Mouse (Mus musculus): ENCODE measurements around the gene Ddx24. TPM values are rescaled to one million over a fixed set of nuclear protein-coding genes. Genes with fewer than 3 reads are reported as not detected.
"Not testable (repeated sequence)": the region's sequence is repeated elsewhere in the genome, so short reads cannot be mapped to it uniquely, and the experiment has no call there.

The Ddx24 gene
- 100 to 1,000 TPM; 172 to 173 TPM for total RNA-seq (2021)

DNA sequence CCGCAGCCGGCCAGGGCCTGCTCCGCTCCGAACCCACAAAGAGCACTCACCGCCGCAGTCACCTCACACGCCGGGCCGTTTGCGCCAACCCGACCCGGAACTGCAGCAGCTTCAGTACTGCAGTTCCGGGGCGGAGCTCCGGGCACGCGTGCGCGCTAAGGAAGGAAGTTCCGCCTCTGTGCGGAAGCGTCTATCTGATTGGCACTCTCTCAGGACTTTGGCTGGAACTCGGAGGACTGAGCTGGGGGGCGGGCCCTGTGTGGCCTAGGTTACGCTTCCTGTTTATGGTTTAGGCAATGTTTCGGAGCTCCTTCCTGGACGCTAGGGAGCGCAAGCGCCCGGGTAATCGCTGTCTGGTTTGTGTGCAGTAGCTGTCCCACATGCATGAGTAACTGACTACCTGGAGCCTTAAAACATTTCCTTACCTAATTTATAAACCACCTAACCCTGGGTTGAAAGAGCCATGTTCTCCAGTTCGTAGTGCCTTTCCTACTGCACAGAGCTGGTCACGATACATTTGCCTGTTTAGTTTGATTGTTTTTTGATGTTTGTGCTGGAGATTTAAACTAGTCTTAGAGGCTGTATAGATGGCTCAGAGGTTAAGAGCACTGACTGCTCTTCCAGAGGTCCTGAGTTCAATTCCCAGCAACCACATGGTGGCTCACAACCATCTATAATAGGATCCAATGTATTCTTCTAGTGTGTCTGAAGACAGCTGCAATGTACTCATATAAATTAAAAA, at the start of gene Ddx24:
Gene Ddx24, minus strand, starts transcription at position 102 of the 742 bp plus-strand sequence.
- intact Hi-C loops (cut with DNase I): loop anchor here (1.0 kb wide), 1 partner anchor 66 kb away; no protein-coding TSS in a partner anchor
- DNase-seq (ENCODE audit: extremely low spot score in 1 of 2, low spot score in 2 of 2): peak; percentile 98

DNA sequence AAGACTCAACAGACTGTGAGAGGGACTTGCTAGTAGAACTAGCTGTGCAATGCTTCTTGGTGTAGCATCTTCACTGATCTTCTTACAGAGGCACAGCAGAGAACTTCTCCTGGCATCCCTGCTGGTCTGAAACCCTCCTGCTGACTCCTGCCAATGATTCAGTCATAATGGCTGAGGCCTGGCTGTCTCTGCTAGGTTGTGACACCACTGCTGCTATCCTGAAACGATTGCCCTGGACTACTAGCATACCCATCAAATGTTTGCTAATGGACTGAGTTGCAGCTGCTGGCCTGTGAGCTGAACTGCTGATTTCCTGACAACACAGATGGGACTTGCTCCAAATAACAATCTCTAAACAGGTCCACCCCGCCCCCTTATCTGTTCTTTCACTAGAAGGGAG, 48.9 kb upstream of the Ddx24 start:
- intact Hi-C loops (cut with DNase I): no loop called here
- no peak for DNase-seq (ENCODE audit: extremely low spot score in 1 of 2, low spot score in 2 of 2)

DNA sequence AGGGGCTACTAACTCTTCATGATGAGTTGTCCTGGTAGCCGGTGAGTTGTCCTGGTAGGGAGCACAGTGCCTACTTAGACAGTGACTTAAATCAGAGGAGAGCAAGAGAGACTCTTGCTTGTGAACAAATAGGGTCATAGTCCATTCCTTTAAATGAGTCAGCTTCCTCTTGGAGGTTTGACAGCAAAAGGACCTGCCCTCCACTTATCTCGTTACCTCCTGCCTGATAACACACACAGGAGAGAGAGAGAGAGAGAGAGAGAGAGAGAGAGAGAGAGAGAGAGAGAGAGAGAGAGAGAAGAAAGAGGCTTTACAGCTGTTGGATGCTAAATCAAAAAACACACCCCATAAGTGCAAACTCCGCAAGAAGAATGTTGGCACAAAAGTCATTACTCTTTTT, 31.5 kb upstream of the Ddx24 start, which contains the start of gene Ifi27l2b:
Gene Ifi27l2b, minus strand, starts transcription at position 84 of the 400 bp plus-strand sequence.
- no peak for DNase-seq (ENCODE audit: extremely low spot score in 1 of 2, low spot score in 2 of 2)
- intact Hi-C loops (cut with DNase I): no loop called here

DNA sequence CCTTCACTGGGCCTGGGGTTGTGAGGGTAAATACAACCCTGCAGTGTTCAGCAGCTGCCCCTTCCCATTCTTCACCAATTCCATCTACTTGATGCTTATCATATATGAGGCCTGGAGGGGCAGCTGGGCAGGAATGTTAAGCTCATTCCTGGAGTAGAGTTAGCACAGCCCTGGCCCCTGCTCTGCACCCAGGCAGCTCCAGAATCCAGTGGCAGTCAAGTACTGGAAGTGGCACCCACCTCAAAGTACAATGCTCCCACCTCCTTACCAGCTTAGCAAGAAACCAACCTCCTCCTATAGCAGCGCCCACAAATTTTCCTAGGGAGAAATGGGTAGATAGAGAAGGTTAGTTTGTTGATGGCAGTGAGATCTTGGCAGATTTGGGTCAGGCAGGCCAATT, 31.1 kb upstream of the Ddx24 start:
- DNase-seq (ENCODE audit: extremely low spot score in 1 of 2, low spot score in 2 of 2); intact Hi-C loops (cut with DNase I): not testable (repeated sequence)

DNA sequence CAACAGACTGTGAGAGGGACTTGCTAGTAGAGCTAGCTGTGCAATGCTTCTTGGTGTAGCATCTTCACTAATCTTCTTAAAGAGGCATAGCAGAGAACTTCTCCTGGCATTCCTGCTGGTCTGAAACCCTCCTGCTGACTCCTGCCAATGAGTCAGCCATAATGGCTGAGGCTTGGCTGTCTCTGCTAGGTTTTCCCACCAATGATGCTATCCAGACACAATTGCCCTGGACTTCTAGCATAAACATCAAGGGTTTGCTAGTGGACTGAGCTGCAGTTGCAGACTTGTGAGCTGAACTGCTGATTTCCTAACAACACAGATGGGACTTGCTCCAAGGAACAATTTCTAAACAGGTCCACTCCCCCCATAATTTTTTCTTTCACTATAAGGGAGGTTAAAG, 27.7 kb upstream of the Ddx24 start:
- intact Hi-C loops (cut with DNase I): no loop called here
- no peak for DNase-seq (ENCODE audit: extremely low spot score in 1 of 2, low spot score in 2 of 2)

DNA sequence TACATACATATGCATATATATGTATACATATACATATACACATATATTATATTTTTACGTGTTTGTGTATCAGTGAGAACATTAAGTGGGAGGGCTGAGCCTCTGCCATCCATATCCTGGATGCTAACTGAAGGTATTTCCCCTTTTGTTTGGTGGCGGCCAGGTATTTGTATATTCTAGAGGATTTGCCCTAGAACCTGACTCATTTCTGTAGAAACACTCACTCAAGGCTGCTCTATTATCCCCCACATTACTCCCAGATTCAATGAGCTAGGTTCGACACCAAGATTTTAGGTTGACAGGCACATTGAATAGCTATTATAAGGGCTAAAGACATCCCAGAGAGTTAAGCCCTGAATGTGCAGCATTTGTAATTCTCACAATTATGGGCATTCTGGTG, 19.4 kb upstream of the Ddx24 start:
- DNase-seq (ENCODE audit: extremely low spot score in 1 of 2, low spot score in 2 of 2): no peak
- intact Hi-C loops (cut with DNase I): no loop called here

DNA sequence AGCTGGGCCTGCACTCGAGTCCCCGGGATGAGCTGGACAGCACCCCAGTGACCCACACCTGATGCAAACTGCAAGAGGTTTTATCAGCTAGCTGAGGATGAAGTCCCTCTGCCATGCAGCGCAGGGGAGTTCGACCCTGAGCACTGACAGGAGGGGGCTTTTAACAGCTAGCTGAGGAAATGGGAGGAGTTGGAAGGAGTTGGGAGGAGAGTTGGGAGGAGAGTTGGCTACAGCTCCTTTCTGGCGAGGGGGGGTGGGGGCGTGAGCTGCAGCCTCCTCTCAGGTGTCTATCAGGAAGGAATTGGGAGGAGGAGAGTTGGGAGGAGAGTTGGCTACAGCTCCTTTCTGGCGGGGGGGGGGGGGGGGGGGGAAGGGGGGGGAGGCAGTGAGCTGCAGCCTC, 18.6 kb upstream of the Ddx24 start:
- intact Hi-C loops (cut with DNase I): loop anchor here (5.0 kb wide), 1 partner anchor 38 kb away; no protein-coding TSS in a partner anchor
- DNase-seq (ENCODE audit: extremely low spot score in 1 of 2, low spot score in 2 of 2): not testable (repeated sequence)

DNA sequence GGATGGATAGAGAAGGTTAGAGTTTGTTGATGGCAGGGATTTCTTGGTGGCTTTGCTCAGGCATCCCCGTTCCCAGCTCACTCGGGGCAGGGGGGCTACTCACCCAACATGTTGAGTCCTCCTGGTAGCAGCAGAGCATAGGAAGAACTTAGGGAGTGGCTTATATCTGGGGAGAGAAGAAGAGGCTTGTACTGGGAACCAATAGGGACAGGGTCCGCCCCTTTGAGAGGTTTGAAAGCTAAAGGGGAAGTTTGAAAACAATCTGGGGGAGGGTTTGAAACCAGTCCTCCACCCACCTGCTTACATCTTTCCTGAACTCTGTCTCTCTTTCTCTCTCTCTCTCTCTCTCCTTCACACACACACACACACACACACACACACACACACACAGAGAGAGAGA, 17.9 kb upstream of the Ddx24 start, which contains the start of gene Ifi27l2a:
Gene Ifi27l2a, minus strand, starts transcription at position 157 of the 400 bp plus-strand sequence.
- DNase-seq (ENCODE audit: extremely low spot score in 1 of 2, low spot score in 2 of 2): no peak
- intact Hi-C loops (cut with DNase I): loop anchor here (5.0 kb wide), 1 partner anchor 39 kb away; no protein-coding TSS in a partner anchor

DNA sequence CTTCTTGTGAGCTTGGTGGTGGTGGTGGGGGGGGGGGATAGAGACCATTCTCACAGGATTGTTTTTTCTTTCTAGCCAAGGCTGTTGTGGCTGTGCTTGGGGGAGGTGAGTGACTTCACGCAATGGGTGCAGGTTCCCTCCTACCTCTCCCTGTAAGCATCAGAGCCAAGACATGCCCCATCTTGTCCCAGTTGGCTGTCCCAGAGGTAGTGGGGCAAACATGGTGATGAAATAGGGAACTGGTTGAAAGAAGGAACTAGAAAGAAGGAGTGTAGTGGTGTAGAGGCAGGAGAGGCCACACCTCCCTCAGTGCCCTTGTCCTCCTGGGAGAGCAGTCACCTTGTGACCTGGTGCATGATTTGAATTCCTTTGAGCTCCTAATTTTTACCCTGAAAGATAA, 12.0 kb upstream of the Ddx24 start:
- DNase-seq (ENCODE audit: extremely low spot score in 1 of 2, low spot score in 2 of 2): no peak
- intact Hi-C loops (cut with DNase I): no loop called here

DNA sequence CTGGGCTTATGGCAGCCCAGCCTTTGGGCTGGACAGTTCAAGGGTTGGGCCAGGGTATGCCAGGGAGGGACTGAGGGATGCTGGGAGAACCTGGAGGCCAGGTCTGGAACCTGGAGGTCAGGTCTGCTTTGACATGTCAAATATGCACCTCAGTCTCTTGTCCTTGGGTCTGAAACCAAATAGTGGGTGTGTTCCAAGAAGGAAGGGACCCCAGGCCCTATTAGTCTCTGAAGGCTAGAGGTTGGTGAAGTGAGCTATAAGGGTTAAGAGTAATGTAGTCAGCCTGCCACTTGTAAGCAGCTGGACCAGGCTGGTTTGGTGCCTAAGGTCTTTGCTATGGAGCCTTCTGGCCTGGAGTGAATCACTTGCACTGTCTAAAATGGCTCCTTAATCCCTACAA, 9.2 kb upstream of the Ddx24 start:
- intact Hi-C loops (cut with DNase I): no loop called here
- no peak for DNase-seq (ENCODE audit: extremely low spot score in 1 of 2, low spot score in 2 of 2)

DNA sequence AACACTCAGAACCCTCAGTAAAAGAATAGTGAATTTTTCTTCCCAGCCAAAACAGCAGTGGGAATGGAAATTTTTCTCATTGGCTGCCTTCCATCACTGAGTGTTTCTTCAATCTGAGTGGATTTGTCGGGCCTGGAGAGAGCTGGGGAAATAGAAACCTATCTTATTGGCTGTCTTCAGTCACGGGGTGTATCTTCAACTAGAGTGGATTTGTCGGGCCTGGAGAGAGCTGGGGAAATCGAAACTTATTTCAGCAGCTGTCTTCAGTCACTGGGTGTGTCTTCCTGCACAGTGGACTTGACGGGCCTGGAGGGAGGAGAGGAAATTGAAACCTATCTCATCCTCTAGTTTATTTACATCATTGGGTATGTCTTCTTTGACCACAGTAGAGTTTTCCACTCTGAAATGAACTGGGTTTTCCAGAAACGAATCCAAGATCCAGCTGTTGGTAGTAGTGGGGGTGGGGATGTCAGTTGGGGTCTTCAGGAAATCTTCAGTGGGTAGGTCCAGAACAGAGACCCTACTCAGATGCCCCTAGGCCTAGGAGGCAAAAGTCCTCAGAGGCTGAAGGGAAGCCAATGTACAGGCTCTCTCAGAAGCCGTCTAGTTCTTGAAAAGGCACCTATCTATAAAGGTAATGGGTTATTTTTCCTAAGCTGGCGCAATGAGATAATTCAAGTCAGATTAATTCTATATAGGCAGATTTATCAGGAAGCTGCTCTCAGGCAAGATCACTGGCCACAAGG, 8.5 kb upstream of the Ddx24 start, which contains the start of gene Ifi27:
Gene Ifi27, plus strand, starts transcription at position 226 of the 746 bp plus-strand sequence.
- intact Hi-C loops (cut with DNase I): no loop called here
- peak; percentile 36 to 41 for DNase-seq (ENCODE audit: extremely low spot score in 1 of 2, low spot score in 2 of 2)

DNA sequence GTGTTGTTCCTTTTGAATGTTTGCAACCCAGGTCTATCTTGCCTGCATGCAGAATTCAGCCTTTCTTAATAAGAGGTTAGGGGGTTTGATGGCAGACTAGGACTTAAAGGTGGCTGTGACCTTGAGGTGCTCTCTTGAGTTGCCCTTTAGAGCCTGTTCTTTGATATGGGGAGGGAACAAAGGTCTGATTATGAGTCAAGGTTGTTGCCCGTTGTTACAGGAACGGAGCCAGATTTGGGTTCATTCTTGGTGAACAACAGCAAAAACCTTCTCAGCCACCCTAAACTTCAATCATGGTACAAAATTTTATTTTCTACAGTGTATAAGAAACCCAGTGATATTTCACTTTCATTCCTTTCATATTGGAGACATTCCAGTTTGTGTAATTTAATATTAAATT, 7.8 kb upstream of the Ddx24 start:
- intact Hi-C loops (cut with DNase I): no loop called here

DNA sequence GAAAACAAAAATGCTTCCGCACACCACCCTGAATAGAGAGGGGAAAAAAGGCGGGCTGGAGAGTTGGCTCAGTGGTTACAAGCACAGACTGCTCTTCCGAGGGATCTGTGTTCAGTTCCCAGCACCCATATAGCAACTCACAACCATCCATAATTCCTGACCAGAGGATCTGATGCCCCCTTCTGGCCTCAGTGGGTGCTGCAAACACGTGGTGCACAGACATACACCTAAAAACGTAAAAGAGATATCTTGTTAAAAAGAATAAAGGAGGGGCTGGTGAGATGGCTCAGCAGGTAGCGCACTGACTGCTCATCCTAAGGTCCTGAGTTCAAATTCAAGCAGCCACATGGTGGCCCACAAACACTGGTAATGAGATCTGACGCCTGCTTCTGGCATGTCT, 1.1 kb upstream of the Ddx24 start:
- intact Hi-C loops (cut with DNase I): loop anchor here (1.0 kb wide), 1 partner anchor 66 kb away; no protein-coding TSS in a partner anchor
- DNase-seq (ENCODE audit: extremely low spot score in 1 of 2, low spot score in 2 of 2): no peak

More for the DNA sequence above, 7.8 kb upstream of the Ddx24 start:
- no peak for DNase-seq (ENCODE audit: extremely low spot score in 1 of 2, low spot score in 2 of 2)

DNA sequence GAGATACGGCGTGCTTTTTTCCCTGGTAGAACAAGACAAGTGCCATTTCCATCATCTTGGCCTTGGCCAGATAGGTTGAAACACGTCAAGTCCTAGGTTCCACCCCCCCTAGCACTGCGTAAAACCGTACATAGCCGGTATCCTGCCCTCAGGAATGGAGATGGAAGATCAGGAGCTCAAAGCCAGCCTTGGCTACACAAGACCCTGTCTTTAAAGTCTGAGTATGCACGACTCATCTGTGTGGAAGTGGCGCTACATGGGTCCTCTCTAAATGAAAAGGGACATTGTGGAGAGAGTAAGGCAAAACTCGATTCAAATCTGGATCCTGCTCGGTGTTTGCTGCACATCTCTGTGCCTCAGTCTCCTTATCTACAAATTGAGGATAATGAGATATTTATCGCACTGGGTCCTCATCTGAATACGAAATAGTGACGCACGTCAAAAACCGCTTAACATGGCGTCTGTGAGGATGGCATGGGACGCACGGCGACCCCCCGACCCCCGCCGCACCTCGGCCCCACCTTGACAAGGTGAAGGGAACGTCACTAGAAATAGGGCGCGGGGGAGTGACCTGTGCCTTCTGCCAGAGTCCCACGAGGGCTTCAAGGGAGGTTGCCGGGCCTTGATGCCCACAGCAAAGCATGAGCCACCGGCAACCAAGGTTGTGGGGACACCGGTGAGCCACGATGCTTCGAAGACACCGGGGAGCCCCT, 458 bp downstream of the Ddx24 start:
- intact Hi-C loops (cut with DNase I): no loop called here
- DNase-seq (ENCODE audit: extremely low spot score in 1 of 2, low spot score in 2 of 2): no peak

DNA sequence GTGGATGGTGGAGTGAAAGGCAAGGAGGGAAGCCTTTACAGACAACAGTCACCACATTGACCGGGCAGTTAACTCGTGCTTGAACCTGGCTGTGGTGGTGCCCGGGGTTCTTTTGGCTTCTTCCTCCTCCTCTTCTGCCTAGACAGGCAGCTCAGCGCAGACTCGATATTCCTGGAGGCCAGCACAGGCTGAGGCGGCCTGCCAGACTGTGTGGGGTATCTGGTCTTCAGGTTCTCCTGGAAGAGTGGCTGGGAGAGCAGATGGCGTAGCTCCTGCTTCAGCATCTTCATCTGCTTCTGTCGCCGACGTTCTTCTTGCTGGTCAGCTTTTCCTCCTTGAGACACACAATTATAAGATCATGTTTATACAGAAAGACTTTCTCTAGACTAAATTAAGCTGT, 17.5 kb downstream of the Ddx24 start:
- intact Hi-C loops (cut with DNase I): no loop called here
- no peak for DNase-seq (ENCODE audit: extremely low spot score in 1 of 2, low spot score in 2 of 2)

DNA sequence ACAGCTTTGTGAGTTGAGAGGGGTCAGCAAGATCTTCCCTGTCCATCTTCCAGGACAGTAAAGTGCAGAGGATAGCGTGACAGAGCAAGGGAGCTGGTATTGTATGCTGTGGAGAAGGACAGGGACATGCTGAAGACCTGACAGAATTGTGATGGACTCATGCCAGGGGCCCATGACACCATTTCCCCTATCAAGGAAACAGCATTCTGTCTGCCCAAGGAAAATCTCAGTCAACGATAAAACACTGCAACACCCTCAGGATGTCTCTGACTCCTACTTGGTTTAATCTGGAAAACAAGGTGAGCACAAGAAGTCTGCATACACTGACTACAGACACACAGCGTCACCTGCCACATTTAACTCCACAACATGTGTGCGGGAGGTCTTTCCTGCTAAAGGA, 17.9 kb downstream of the Ddx24 start, which contains the start of gene 9330161L09Rik:
Gene 9330161L09Rik, minus strand, starts transcription at position 101 of the 400 bp plus-strand sequence.
- DNase-seq (ENCODE audit: extremely low spot score in 1 of 2, low spot score in 2 of 2): peak in 1 of 2 experiments; percentile 17
- intact Hi-C loops (cut with DNase I): no loop called here

DNA sequence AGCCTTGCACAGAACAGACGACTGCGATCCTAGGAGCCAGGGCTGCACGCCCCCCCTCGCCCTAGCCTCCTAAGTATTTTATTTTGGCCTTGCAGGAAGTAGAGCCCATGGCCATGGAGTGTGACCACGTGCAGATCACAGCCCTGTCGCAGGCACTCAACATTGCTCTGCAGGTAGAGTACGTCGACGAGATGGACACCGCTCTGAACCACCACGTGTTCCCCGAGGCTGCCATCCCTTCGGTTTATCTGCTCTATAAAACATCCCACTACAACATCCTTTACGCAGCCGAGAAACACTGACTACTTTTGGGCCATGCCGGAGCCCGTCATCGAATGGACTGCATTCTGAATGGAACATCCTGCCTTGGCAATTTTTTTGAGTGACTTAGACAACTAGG, 21.5 kb downstream of the Ddx24 start:
- DNase-seq (ENCODE audit: extremely low spot score in 1 of 2, low spot score in 2 of 2): no peak
- intact Hi-C loops (cut with DNase I): no loop called here

DNA sequence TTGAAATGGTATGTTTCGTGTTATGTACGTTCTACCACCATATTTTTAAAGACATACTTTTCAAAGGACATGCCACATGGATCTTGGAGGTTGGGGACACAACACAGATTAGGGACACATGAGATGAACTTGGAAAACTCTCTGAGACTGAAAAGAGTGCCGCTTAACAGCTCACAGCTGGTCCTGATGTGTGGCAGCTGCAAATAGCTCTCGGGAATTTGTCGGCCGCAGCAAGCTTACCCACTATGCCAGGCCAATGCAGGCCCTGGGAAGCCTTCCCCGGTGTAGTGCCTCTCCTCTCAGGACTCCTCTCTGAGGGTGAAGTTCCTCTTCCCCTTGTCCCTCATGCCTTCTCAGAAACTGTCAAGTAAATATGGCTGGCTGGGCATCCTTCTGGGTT, 28.9 kb downstream of the Ddx24 start:
- no peak for DNase-seq (ENCODE audit: extremely low spot score in 1 of 2, low spot score in 2 of 2)
- intact Hi-C loops (cut with DNase I): no loop called here

Data from left cerebral cortex, postnatal 10 days (tissue).